ENCODE assay signal across 16 mouse cellular contexts in genomic region chr9:115220466-115220865, GRCm38 (mm10).
DNase-seq lines count a peak whose midpoint lies in the region; ATAC-seq lines count a peak whose summit lies in the region.
"Had no signal": no experiment of that assay in that cellular context is flagged by ENCODE, and none has a peak within 500 bp of the region (broad histone marks: within the 10 kb centered on the region; RNA-seq: fewer than 3 reads in every experiment).

No protein-coding gene starts in this region.

- peak; percentile 43 for DNase-seq in adrenal gland, adult 2 months
- DNase-seq in adrenal gland, postnatal 25 days, result no peak
- peak; percentile 20 for DNase-seq in gastrocnemius, postnatal 14 days
- DNase-seq in gastrocnemius, adult 18-20 months (ENCODE audit: low spot score), result no peak
- DNase-seq in 416B (ENCODE audit: low read depth), result peak; percentile 88
- DNase-seq: cerebellum, adult 2 months; embryo, embryonic 11 days; gastrocnemius, postnatal 10 days; kidney, adult 9 months had no signal

- ATAC-seq in granulocyte monocyte progenitor cell, adult 5-6 weeks (replicated peaks; ENCODE audit: poor library complexity, severe bottlenecking), result 0 out of 2 replicates have a peak, but pooled peaks have one; percentile 36
- no peak for ATAC-seq in frontal cortex, adult (ENCODE audit: low TSS enrichment)
- ATAC-seq: activated CD4-positive, CD25-positive, alpha-beta regulatory T cell, adult 4 months; forebrain, embryonic 14.5 days; hindbrain, embryonic 16.5 days; inflammation-experienced regulatory T-cells, adult 6 months; intestine, postnatal 0 days had no signal

- intact Hi-C loops in gastrocnemius, postnatal 14 days (cut with DNase I; ENCODE audit: low total_unique reads), result no loop called here

Comparison
In these comparisons a context has a peak if more than half of its experiments do, and no peak if none do; other contexts are left out.
1. DNase-seq: peak in adrenal gland, adult 2 months (single experiment), gastrocnemius, postnatal 14 days (single experiment) and 416B (single experiment); none in adrenal gland, postnatal 25 days (single experiment) and gastrocnemius, adult 18-20 months (single experiment).